Comparison of ENCODE assay signal across 8 mouse cellular contexts in genomic region chr2:121473301-121474179, GRCm38 (mm10). TPM values are rescaled to one million over a fixed set of nuclear protein-coding genes. Genes with fewer than 3 reads are reported as not detected.
DNase-seq lines count a peak whose midpoint lies in the region; ATAC-seq lines count a peak whose summit lies in the region.
"Not testable (repeated sequence)": the region's sequence is repeated elsewhere in the genome, so short reads cannot be mapped to it uniquely, and the experiment has no call there.

Gene Mfap1b, minus strand, starts transcription at chr2:121474067.

- H3K4me2 ChIP-seq in lung, embryonic 16.5 days (ENCODE audit: low read depth, low read length) = peak within 1 kb of the TSS; percentile 70

- peak; percentile 88 for DNase-seq in MEL-GATA-1-ER (ENCODE audit: extremely low read depth, low read depth)
- peak; percentile 76 for DNase-seq in cerebellum, adult 8-10 months
- DNase-seq in forelimb bud, embryonic 11.5 days (ENCODE audit: low read depth, low spot score) = peak; percentile 89
- peak; percentile 73 for DNase-seq in layer of hippocampus, adult 9-10 months (ENCODE audit: low spot score)
- peak; percentile 36 for DNase-seq in ovary, postnatal 10 days (ENCODE audit: low spot score)
- DNase-seq in thymus, postnatal 10 days (ENCODE audit: low spot score in 2 of 2) = peak; percentile 66 to 72

- peak within 1 kb of the TSS; percentile 69 for H3K4me3 ChIP-seq in lung, embryonic 16.5 days (ENCODE audit: low read length)

- H3K4me1 ChIP-seq in lung, embryonic 16.5 days (replicated peaks; ENCODE audit: control insufficient read depth, insufficient read depth, low read length) = not testable (repeated sequence)

- peak; percentile 96 to 98 for ATAC-seq in hematopoietic stem cell, adult 5-6 weeks (replicated peaks in 1 of 2; ENCODE audit: insufficient read depth in 1 of 2, low FRiP score in 2 of 2, low TSS enrichment in 1 of 2, low read depth in 1 of 2, poor library complexity in 2 of 2, severe bottlenecking in 2 of 2)
- ATAC-seq in lung, embryonic 16.5 days (ENCODE audit: low read depth) = peak; percentile 97

- WGBS in lung, embryonic 16.5 days = 4% methylated on average over 38 of the region's 41 CpGs

- not testable (repeated sequence) for H3K9me3 ChIP-seq in lung, embryonic 16.5 days (ENCODE audit: control insufficient read depth, low read length)

- H3K36me3 ChIP-seq in lung, embryonic 16.5 days (ENCODE audit: control insufficient read depth, insufficient read depth, low read length) = not testable (repeated sequence)

- H3K27me3 ChIP-seq in lung, embryonic 16.5 days (ENCODE audit: control insufficient read depth, insufficient read depth, low read depth, low read length) = not testable (repeated sequence)

- H3K9ac ChIP-seq in lung, embryonic 16.5 days (ENCODE audit: low read length) = peak within 1 kb of the TSS; percentile 76

- peak within 1 kb of the TSS; percentile 61 for H3K27ac ChIP-seq in lung, embryonic 16.5 days (ENCODE audit: low read length)

RNA-seq across cellular contexts. Expression of gene Mfap1b, which starts in this region (rescaled TPM):
- 52.5 and 56.7 TPM in 2 replicates for total RNA-seq in hematopoietic stem cell, adult 5-6 weeks (2017)
- 52.5 and 54.2 TPM in 2 replicates for polyA plus RNA-seq in lung, embryonic 16.5 days (2015; fragmentation: Nextera tagmentation; extraction: Ambion mirVana)

Comparison
In these comparisons a context has a peak if more than half of its experiments do, and no peak if none do; other contexts are left out.
1. Peak in every context shown above with its lines: DNase-seq, ATAC-seq, H3K4me3 ChIP-seq and H3K27ac ChIP-seq.
2. DNase-seq: peak in every context shown above with its lines; median percentile 89 in forelimb bud, embryonic 11.5 days; 88 in MEL-GATA-1-ER; 76 in cerebellum, adult 8-10 months; 73 in layer of hippocampus, adult 9-10 months; 69 in thymus, postnatal 10 days; 36 in ovary, postnatal 10 days.